Mouse (Mus musculus): Measurements from ENCODE around the gene Gm12886.

Gene Gm12886

GRCm38 (mm10) chr4:121422999-121423398, at the start of gene Gm12886:
TSS of gene Gm12886 (minus strand) at chr4:121423099.
- DNase-seq (ENCODE audit: low spot score): no peak

All from left cerebral cortex, adult 11 months (tissue).